Mouse (Mus musculus) 416B (cell line): ENCODE measurements around the gene Psg25.
"Not testable (repeated sequence)": the region's sequence is repeated elsewhere in the genome, so short reads cannot be mapped to it uniquely, and the experiment has no call there.

Experiments
- DNase-seq: peaks from one replicate; pipeline ENCODE4 v3.0.0; 2011; ENCODE audit warnings: low read depth

The Psg25 gene

DNA sequence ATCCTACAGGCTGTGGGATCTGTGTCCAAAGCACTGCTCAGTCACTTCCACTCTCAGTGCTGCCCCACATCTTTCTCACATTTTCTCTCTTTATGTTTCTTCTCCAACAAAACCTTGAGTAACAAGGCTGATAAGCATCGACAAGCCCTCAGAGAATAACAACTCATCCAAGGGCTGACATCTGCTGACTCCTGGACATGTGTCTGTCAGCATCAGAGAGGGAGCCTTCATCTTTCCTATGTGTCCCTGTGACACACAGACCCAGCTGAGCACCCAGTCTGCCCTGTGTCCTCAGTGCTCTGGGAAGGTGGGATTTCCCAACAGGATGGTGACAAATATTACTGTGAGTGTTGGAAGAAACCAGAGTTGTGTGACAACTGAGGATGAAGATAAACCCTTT, at the start of gene Psg25:
TSS of gene Psg25 (minus strand) at position 101 of the 400 bp plus-strand sequence.
- no peak for DNase-seq

DNA sequence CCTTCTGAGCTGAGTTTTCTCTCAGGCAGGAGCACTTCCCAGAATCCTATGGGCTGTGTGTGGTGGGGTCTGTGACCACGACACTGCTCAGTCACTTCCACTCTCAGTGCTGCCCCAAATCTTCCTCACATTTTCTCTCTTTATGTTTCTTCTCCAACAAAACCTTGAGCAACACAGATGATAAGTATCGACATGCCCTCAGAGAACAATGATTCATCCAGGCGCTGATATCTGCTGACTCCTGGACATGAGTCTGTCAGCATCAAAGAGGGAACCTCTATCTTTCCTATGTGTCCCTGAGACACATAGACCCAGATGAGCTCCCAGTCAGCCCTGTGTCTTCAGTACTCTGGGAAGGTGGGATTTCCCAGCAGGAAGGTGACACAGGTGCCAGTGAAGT, 35.1 kb upstream of the Psg25 start, which contains the start of gene Psg27:
TSS of gene Psg27 (minus strand) at position 101 of the 400 bp plus-strand sequence.
- DNase-seq = no peak

DNA sequence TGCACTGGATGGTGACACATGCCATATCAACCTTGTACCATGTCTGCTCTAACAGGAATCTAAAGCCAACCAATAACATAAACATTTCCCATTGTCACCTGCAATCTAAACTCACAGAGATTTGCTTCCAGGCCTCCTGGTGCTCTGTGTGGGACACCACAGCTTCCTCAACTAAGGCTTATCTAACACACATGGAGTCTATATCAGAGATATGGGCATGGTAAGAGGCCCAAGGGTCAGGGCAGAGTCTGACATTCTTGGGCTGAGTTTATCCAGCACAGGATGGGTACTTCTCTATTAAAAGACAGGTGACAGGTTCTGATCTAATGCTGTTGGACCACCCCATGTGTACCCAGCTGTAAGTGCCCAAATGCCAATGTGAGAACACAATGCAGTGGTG, 27.8 kb upstream of the Psg25 start:
- no peak for DNase-seq

GRCm38 (mm10) chr7:18555751-18556150, 23.7 kb upstream of the Psg25 start:
- not testable (repeated sequence) for DNase-seq

GRCm38 (mm10) chr7:18533420-18533819, 1.4 kb upstream of the Psg25 start:
- no peak for DNase-seq

DNA sequence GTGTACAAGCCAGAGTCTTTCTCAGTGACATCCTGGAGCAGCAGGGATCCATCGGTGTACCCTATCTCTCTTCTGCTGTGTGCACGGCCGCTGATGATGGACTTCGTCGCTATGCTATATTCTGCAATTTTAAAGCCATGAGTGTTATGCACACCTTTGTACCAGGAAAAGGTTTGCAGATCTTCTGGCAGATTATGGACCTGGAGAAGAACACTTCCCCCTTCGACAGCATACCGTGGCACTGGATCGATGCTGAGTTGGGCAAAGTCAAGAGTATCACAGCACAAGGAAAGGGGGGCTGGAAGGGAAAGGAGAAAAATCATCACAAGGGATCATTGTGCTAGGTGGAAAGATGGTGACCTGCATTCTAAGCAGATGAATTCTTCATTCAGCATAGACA, 7.4 kb downstream of the Psg25 start:
- DNase-seq = no peak

DNA sequence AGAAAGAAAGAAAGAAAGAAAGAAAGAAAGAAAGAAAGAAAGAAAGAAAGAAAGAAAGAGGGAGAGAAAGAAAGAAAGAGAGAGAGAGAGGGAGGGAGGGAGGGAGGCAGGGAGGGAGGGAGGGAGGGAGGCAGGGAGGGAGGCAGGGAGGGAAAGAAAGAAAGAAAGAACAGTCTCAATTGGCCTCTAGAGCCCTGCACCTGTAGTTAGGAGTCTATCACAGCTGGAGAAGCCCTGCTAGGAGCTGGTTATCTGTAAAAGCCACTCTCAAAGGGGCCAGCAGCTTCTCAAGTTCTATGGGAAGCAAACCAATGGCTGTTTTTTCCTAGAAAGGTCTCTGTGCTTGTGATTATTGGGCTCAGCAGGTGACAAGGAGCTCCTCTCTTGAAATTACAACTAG, 19.2 kb downstream of the Psg25 start:
- DNase-seq = not testable (repeated sequence)

- not testable (repeated sequence) for DNase-seq
These were observed 19.7 kb downstream of the Psg25 start for GRCm38 (mm10) chr7:18512417-18512816.

GRCm38 (mm10) chr7:18511479-18511878, 20.6 kb downstream of the Psg25 start:
- DNase-seq = peak; percentile 12

DNA sequence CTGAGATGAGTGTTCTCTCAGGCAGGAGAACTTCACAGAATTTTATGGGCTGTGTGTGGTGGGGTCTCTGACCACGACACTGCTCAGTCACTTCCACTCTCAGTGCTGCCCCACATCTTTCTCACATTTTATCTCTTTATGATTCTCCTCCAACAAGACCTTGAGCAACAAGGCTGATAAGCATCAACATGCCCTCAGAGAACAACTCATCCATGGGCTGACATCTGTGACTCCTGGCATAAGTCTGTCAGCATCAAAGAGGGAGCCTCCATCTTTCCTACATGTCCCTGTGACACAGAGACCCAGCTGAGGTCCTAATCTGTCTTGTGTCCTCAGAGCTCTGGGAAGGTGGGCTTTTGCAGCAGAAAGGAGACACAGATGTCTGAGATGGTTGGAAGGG, 48.0 kb downstream of the Psg25 start, which contains the start of gene Psg26:
TSS of gene Psg26 (minus strand) at position 101 of the 400 bp plus-strand sequence.
- no peak for DNase-seq
